Mouse (Mus musculus) hindbrain, embryonic 16.5 days (tissue): ENCODE measurements at regions not wholly inside any gene's neighbourhood (a gene's known extent, or its start where the extent isn't known, plus 50 kb on each side); places are given as distances from the start of the nearest gene placed in this dataset.
A peak's percentile ranks its signal among the peaks of the same experiment; 100 is the strongest.

Source experiments
- ATAC-seq: fragments of 200-750 bp; cut with Nextera tagmentation; 2 replicates; pipeline ENCODE4 v1.8.0; 2017; ENCODE audit warnings: moderate TSS enrichment, moderate library complexity
- H3K27ac ChIP-seq: fragments of 300-500 bp; sonication (generic); 2 replicates; pipeline ENCODE4 v1.5.1; 2014; ENCODE audit warnings: low read depth, mild to moderate bottlenecking, control low read depth, low read length, moderate library complexity
- H3K27me3 ChIP-seq: fragments of 300-500 bp; sonication (generic); replicated peaks from 2 replicates; pipeline ENCODE4 v1.6.1; 2014; ENCODE audit warnings: low read length; ENCODE audit not compliant: control insufficient read depth, insufficient read depth
- H3K36me3 ChIP-seq: fragments of 300-500 bp; sonication (generic); 2 replicates; pipeline ENCODE4 v1.6.1; 2014; ENCODE audit warnings: mild to moderate bottlenecking, low read length, moderate library complexity, mixed read lengths; ENCODE audit not compliant: control insufficient read depth, insufficient read depth
- H3K4me1 ChIP-seq: fragments of 300-500 bp; sonication (generic); 2 replicates; pipeline ENCODE4 v1.6.1; 2014; ENCODE audit warnings: low read depth, low read length; ENCODE audit not compliant: control insufficient read depth, insufficient read depth
- H3K4me2 ChIP-seq: fragments of 300-500 bp; sonication (generic); 2 replicates; pipeline ENCODE4 v1.6.1; 2014; ENCODE audit warnings: mild to moderate bottlenecking, low read length, control low read depth, moderate library complexity
- H3K4me3 ChIP-seq: fragments of 300-500 bp; sonication (generic); 2 replicates; pipeline ENCODE4 v1.5.1; 2014; ENCODE audit warnings: mild to moderate bottlenecking, low read length, control low read depth, moderate library complexity
- H3K9ac ChIP-seq: fragments of 300-500 bp; sonication (generic); 2 replicates; pipeline ENCODE4 v1.6.1; 2014; ENCODE audit warnings: low read depth, mild to moderate bottlenecking, control low read depth, low read length, moderate library complexity
- H3K9me3 ChIP-seq: fragments of 300-500 bp; sonication (generic); 2 replicates; pipeline ENCODE4 v1.6.1; 2014; ENCODE audit warnings: mild to moderate bottlenecking, low read length, moderate library complexity; ENCODE audit not compliant: control insufficient read depth
- WGBS: fragments of 180-500 bp; shearing (Covaris S2); extraction: QIAGEN DNeasy Blood & Tissue Kit; methylation state at CpG from one replicate; pipeline ENCODE4 v1.1.7; 2014; 5-methylcytosine and 5-hydroxymethylcytosine counted together

GRCm38 (mm10) chrX:121301915-121302314, 989.0 kb upstream of the H2afb3 start:
- H3K4me3 ChIP-seq = no peak overlapping the region
- WGBS = 53% methylated on average over 6 of the region's 6 CpGs
- no peaks in the 10 kb centered on the region for H3K9me3 ChIP-seq
- no peak overlapping the region for H3K9ac ChIP-seq
- H3K4me1 ChIP-seq = no peaks in the 10 kb centered on the region
- no peak overlapping the region for H3K4me2 ChIP-seq
- no peak overlapping the region for H3K27ac ChIP-seq
- no peaks in the 10 kb centered on the region for H3K27me3 ChIP-seq
- no peaks in the 10 kb centered on the region for H3K36me3 ChIP-seq
- ATAC-seq = no peak

GRCm38 (mm10) chrX:121291239-121291638, 978.3 kb upstream of the H2afb3 start:
- no peaks in the 10 kb centered on the region for H3K9me3 ChIP-seq
- H3K4me1 ChIP-seq = no peaks in the 10 kb centered on the region
- H3K9ac ChIP-seq = no peak overlapping the region
- no peak overlapping the region for H3K27ac ChIP-seq
- H3K4me2 ChIP-seq = no peak overlapping the region
- ATAC-seq = no peak
- no peaks in the 10 kb centered on the region for H3K36me3 ChIP-seq
- H3K27me3 ChIP-seq = no peaks in the 10 kb centered on the region
- H3K4me3 ChIP-seq = no peak overlapping the region

GRCm38 (mm10) chrX:121270071-121270470, 957.2 kb upstream of the H2afb3 start:
- H3K27me3 ChIP-seq = no peaks in the 10 kb centered on the region
- no peak for ATAC-seq
- no peak overlapping the region for H3K9ac ChIP-seq
- H3K9me3 ChIP-seq = no peaks in the 10 kb centered on the region
- H3K36me3 ChIP-seq = no peaks in the 10 kb centered on the region
- no peak overlapping the region for H3K4me2 ChIP-seq
- no peak overlapping the region for H3K4me3 ChIP-seq
- no peaks in the 10 kb centered on the region for H3K4me1 ChIP-seq
- H3K27ac ChIP-seq = no peak overlapping the region

- Histone ChIP-seq H3K27me3 (no peaks in the 10 kb centered on the region), H3K4me3 (no peak overlapping the region), H3K27ac (no peak overlapping the region), H3K4me2 (no peak overlapping the region), H3K36me3 (no peaks in the 10 kb centered on the region), H3K9ac (no peak overlapping the region), H3K4me1 (no peaks in the 10 kb centered on the region), H3K9me3 (no peaks in the 10 kb centered on the region)
- ATAC-seq = no peak
- 68% methylated on average over 2 of the region's 2 CpGs for WGBS
These were observed 956.7 kb upstream of the H2afb3 start for GRCm38 (mm10) chrX:121269620-121270019.

- no peaks in the 10 kb centered on the region for H3K4me1 ChIP-seq
- no peaks in the 10 kb centered on the region for H3K9me3 ChIP-seq
- no peaks in the 10 kb centered on the region for H3K36me3 ChIP-seq
- WGBS = 28% methylated on average over 3 of the region's 3 CpGs
- no peak overlapping the region for H3K4me2 ChIP-seq
- H3K27me3 ChIP-seq = no peaks in the 10 kb centered on the region
- no peak overlapping the region for H3K27ac ChIP-seq
- no peak overlapping the region for H3K4me3 ChIP-seq
- no peak overlapping the region for H3K9ac ChIP-seq
- peak; percentile 76 for ATAC-seq
These were observed 919.5 kb upstream of the H2afb3 start for GRCm38 (mm10) chrX:121232142-121233000.
